Mouse (Mus musculus): ENCODE data around the gene Lrrk2.
"Not testable (repeated sequence)": the region's sequence is repeated elsewhere in the genome, so short reads cannot be mapped to it uniquely, and the experiment has no call there.

Gene Lrrk2

DNA sequence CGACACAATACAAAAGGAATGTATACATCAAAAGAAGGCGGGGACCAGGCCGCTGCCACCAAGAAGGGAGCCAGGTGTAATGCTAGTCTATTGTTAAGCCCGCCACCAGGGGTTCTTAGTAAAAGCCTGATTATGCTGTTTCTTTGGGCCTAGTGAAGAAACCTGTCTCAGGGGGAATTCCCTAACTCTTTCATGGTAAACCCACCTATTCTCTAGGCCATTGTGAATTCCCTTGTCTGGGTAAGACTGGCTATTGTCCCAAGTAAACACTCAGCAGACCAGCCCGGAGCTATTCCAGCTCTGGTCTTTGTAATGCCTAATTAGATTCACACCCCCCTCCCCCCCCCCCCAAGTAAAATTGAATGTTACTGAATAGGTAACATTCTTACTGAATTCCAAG lies 191.2 kb downstream of the Lrrk2 start:
- DNase-seq = not testable (repeated sequence)

All from kidney, postnatal 14 days (tissue).